Mouse (Mus musculus): ENCODE measurements at regions not wholly inside any gene's neighbourhood (a gene's known extent, or its start where the extent isn't known, plus 50 kb on each side); places are given as distances from the start of the nearest gene placed in this dataset.

DNA sequence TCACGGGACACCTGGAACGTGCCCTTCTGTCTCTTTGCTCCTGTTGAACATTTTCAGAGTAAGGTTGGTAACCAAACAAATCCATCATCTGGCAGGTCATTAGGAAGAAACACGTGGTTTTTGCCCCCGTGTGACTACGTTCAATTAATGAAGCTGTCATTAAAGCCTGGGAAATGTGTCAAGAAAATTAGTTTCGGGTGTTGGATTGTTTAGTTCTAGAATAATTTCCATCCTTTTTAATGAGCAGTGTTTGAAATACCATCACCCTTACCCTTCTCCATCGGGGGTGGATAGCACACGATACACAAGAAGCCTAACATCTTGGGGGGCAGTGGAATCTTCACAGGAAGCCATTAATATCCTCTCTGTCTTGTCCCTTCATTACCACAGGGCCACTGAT is 107.7 kb downstream of the Far1 start:
- TF ChIP-seq USF1 (IDR thresholded peaks at IDR 0.05; ENCODE audit: low read depth, low read length) (no peak), CTCF (conservative IDR thresholded peaks at IDR 0.05 in 1 of 2, IDR thresholded peaks at IDR 0.05 in 1 of 2; ENCODE audit: low read depth in 2 of 2, low read length in 2 of 2) (no peak), POLR2A (IDR thresholded peaks at IDR 0.05; ENCODE audit: low read depth, low read length) (no peak), POLR2AphosphoS2 (IDR thresholded peaks at IDR 0.05; ENCODE audit: low read depth, low read length) (no peak), ELF1 (IDR thresholded peaks at IDR 0.05; ENCODE audit: low read depth, low read length) (no peak)

Data from CH12.LX (cell line).